Mouse (Mus musculus) heart, postnatal 0 days (tissue): ENCODE measurements around the gene Meltf. TPM values are rescaled to one million over a fixed set of nuclear protein-coding genes. Genes with fewer than 3 reads are reported as not detected.
"Not testable (repeated sequence)": the region's sequence is repeated elsewhere in the genome, so short reads cannot be mapped to it uniquely, and the experiment has no call there.

Experiments used
- ATAC-seq: fragments of 200-750 bp; cut with Nextera tagmentation; 2 replicates; pipeline ENCODE4 v1.8.0; 2017; ENCODE audit warnings: low read depth, moderate number of reproducible peaks, moderate library complexity; ENCODE audit not compliant: insufficient read depth
- DNase-seq: peaks from one replicate; pipeline ENCODE4 v3.0.0-alpha.2; 2016; ENCODE audit warnings: low spot score
- H3K27ac ChIP-seq: fragments of 300-500 bp; sonication (generic); 2 replicates; pipeline ENCODE4 v1.5.1; 2014; ENCODE audit warnings: low read depth, mild to moderate bottlenecking
- H3K27me3 ChIP-seq: fragments of 300-500 bp; sonication (generic); 2 replicates; pipeline ENCODE4 v1.6.1; 2014; ENCODE audit warnings: low read length, mixed read lengths; ENCODE audit not compliant: control insufficient read depth, insufficient read depth
- H3K36me3 ChIP-seq: fragments of 300-500 bp; sonication (generic); replicated peaks from 2 replicates; pipeline ENCODE4 v1.6.1; 2014; ENCODE audit warnings: low read length, mixed read lengths; ENCODE audit not compliant: control insufficient read depth, insufficient read depth
- H3K4me1 ChIP-seq: fragments of 300-500 bp; sonication (generic); 2 replicates; pipeline ENCODE4 v1.6.1; 2014; ENCODE audit warnings: antibody characterized with exemption; ENCODE audit not compliant: control insufficient read depth, insufficient read depth
- H3K4me2 ChIP-seq: fragments of 300-500 bp; sonication (generic); 2 replicates; pipeline ENCODE4 v1.6.1; 2014; ENCODE audit warnings: low read depth, mild to moderate bottlenecking, low read length, moderate library complexity
- H3K4me3 ChIP-seq: fragments of 300-500 bp; sonication (generic); 2 replicates; pipeline ENCODE4 v1.5.1; 2014; ENCODE audit warnings: low read depth, low read length
- H3K9ac ChIP-seq: fragments of 300-500 bp; sonication (generic); replicated peaks from 2 replicates; pipeline ENCODE4 v1.6.1; 2014; ENCODE audit warnings: low read depth, low read length, mixed read lengths
- H3K9me3 ChIP-seq: fragments of 300-500 bp; sonication (generic); replicated peaks from 2 replicates; pipeline ENCODE4 v1.6.1; 2016; ENCODE audit warnings: low read length; ENCODE audit not compliant: control insufficient read depth
- CTCF ChIP-seq: IDR thresholded peaks from 2 replicates; pipeline ENCODE4 v1.5.1; 2016; ENCODE audit warnings: antibody characterized with exemption, control low read depth, low read depth
- EP300 ChIP-seq: IDR thresholded peaks from 2 replicates; pipeline ENCODE4 v1.6.1; 2016; ENCODE audit warnings: antibody characterized with exemption, low read depth
- WGBS: fragments of 180-500 bp; shearing (Covaris S2); extraction: QIAGEN DNeasy Blood & Tissue Kit; methylation state at CpG from one replicate; pipeline ENCODE4 v1.1.7; 2014; 5-methylcytosine and 5-hydroxymethylcytosine counted together
- polyA plus RNA-seq: library from polyadenylated mRNA; unstranded; fragments of >200 nt; fragmentation: Nextera tagmentation; extraction: Ambion mirVana; gene quantifications from 2 replicates; pipeline ENCODE4 v1.2.1, GENCODE M21; 2015
- total RNA-seq: library from RNA; depleted of rRNA; stranded (reverse); fragments of >200 nt; gene quantifications from 2 replicates; pipeline ENCODE4 v1.2.3, GENCODE M21; 2014; ENCODE audit warnings: low replicate concordance

Gene Meltf
- total and polyA plus RNA-seq, 2 experiments from 2014 or later = not detected

- 88% methylated on average over 4 of the region's 4 CpGs for WGBS
- H3K27me3 ChIP-seq = peaks cover 19% of the 10 kb centered on the region
These were observed 58.0 kb downstream of the Meltf start for GRCm38 (mm10) chr16:31936568-31936967.

GRCm38 (mm10) chr16:31938856-31939255 is 60.2 kb downstream of the Meltf start:
- H3K9ac ChIP-seq = no peak overlapping the region
- no peak overlapping the region for H3K4me2 ChIP-seq
- H3K27me3 ChIP-seq = peaks cover 19% of the 10 kb centered on the region
- TF ChIP-seq CTCF (no peak), EP300 (no peak)
- WGBS = 42% methylated on average over 6 of the region's 6 CpGs
- H3K27ac ChIP-seq = no peak overlapping the region
- no peaks in the 10 kb centered on the region for H3K36me3 ChIP-seq
- peak; percentile 6 for DNase-seq
- no peak overlapping the region for H3K4me3 ChIP-seq
- peaks cover 18% of the 10 kb centered on the region for H3K4me1 ChIP-seq
- no peak for ATAC-seq
- H3K9me3 ChIP-seq = no peaks in the 10 kb centered on the region

More at GRCm38 (mm10) chr16:31936568-31936967, 58.0 kb downstream of the Meltf start:
- H3K4me2 ChIP-seq = no peak overlapping the region
- H3K27ac ChIP-seq = no peak overlapping the region
- ATAC-seq (no peak), DNase-seq (no peak)
- no peaks in the 10 kb centered on the region for H3K9me3 ChIP-seq
- no peaks in the 10 kb centered on the region for H3K36me3 ChIP-seq
- TF ChIP-seq CTCF (no peak), EP300 (no peak)
- no peak overlapping the region for H3K4me3 ChIP-seq
- no peak overlapping the region for H3K9ac ChIP-seq
- H3K4me1 ChIP-seq = peaks cover 27% of the 10 kb centered on the region

DNA sequence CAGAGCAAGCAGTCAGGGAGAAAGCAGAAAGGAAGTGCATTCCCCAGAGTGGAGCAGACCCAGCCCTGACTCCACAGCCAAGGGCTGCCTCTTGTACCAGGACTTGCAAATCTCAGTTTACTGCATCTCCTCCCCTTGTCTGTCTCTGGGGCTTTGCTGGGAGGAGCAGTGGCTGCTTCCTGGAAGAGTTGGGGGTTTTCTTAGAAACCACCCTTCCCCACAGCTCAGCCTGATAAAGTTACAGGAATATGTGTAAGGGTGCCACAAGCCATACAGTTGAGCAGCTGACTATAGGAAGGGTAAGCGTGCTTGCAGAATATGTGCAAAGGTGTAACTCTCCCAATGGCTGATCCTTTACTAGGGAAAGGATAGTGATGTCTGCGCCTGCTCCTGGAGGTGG is 62.0 kb downstream of the Meltf start:
- no peak overlapping the region for H3K9ac ChIP-seq
- H3K4me1 ChIP-seq = peaks cover 9% of the 10 kb centered on the region; the same call in 1 of the 2 replicates
- no peak for DNase-seq
- 68% methylated on average over 2 of the region's 2 CpGs for WGBS
- H3K4me2 ChIP-seq = no peak overlapping the region
- ATAC-seq = no peak
- no peaks in the 10 kb centered on the region for H3K36me3 ChIP-seq
- H3K4me3 ChIP-seq = no peak overlapping the region
- H3K27ac ChIP-seq = no peak overlapping the region
- no peak for TF ChIP-seq CTCF
- no peak for TF ChIP-seq EP300
- H3K9me3 ChIP-seq = no peaks in the 10 kb centered on the region
- H3K27me3 ChIP-seq = peaks cover 2% of the 10 kb centered on the region; the same call in 1 of the 2 replicates

DNA sequence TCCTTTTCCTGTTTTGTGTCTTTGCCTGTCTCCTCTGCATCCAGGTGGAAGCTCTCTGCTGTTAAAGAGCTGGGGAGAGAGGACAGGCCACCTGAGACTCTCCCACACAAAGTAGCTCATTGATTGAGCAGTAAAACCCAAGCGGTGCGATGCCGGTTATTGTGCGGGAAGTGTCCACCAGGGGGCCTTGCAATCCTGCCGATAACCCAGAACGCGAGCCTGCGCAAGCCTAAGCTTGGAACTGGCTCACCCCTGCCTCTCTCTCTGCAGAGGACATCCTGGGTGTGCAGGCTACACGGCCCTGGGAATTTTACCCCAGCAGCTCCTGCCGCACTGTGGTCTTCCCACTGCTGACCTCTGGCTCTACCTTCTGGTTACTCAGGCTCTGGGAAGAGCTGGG is 65.4 kb downstream of the Meltf start:
- Histone ChIP-seq H3K9ac (no peak overlapping the region), H3K36me3 (no peaks in the 10 kb centered on the region), H3K27ac (no peak overlapping the region), H3K4me3 (no peak overlapping the region), H3K9me3 (no peaks in the 10 kb centered on the region), H3K4me2 (no peak overlapping the region), H3K4me1 (peaks cover 19% of the 10 kb centered on the region), H3K27me3 (no peaks in the 10 kb centered on the region)
- peak; percentile 36; the same call in 1 of the 2 replicates for ATAC-seq
- no peak for TF ChIP-seq EP300
- peak; percentile 68 for TF ChIP-seq CTCF
- 2% methylated on average over 10 of the region's 10 CpGs for WGBS
- DNase-seq = peak; percentile 76

GRCm38 (mm10) chr16:31944698-31945255 is 66.2 kb downstream of the Meltf start:
- no peak for DNase-seq
- no peaks in the 10 kb centered on the region for H3K36me3 ChIP-seq
- H3K4me2 ChIP-seq = no peak overlapping the region
- no peaks in the 10 kb centered on the region for H3K9me3 ChIP-seq
- 81% methylated on average over 12 of the region's 12 CpGs for WGBS
- no peak for TF ChIP-seq EP300
- no peak overlapping the region for H3K9ac ChIP-seq
- ATAC-seq = no peak
- H3K4me3 ChIP-seq = no peak overlapping the region
- no peaks in the 10 kb centered on the region for H3K27me3 ChIP-seq
- H3K4me1 ChIP-seq = peaks cover 23% of the 10 kb centered on the region
- no peak overlapping the region for H3K27ac ChIP-seq

- 81% methylated on average over 6 of the region's 6 CpGs for WGBS
- Histone ChIP-seq H3K4me1 (peaks cover 23% of the 10 kb centered on the region), H3K9ac (no peak overlapping the region), H3K27me3 (no peaks in the 10 kb centered on the region), H3K36me3 (no peaks in the 10 kb centered on the region), H3K9me3 (no peaks in the 10 kb centered on the region), H3K27ac (no peak overlapping the region), H3K4me2 (no peak overlapping the region), H3K4me3 (no peak overlapping the region)
- TF ChIP-seq CTCF (no peak), EP300 (no peak)
- ATAC-seq = no peak
- DNase-seq = no peak
These were observed 66.8 kb downstream of the Meltf start for GRCm38 (mm10) chr16:31945372-31945771.

- not testable (repeated sequence) for H3K4me3 ChIP-seq, ATAC-seq, H3K9me3 ChIP-seq, H3K9ac ChIP-seq, H3K27ac ChIP-seq, H3K36me3 ChIP-seq, H3K27me3 ChIP-seq, DNase-seq
- peaks cover 23% of the 10 kb centered on the region for H3K4me1 ChIP-seq
- peak overlapping the region; percentile 98 for H3K4me2 ChIP-seq
- WGBS = 81% methylated on average over 6 of the region's 6 CpGs
These were observed 67.4 kb downstream of the Meltf start for GRCm38 (mm10) chr16:31945986-31946385.
